9 mouse cellular contexts compared by ENCODE assay signal in genomic region chr14:57709171-57709570, GRCm38 (mm10). TPM values are rescaled to one million over a fixed set of nuclear protein-coding genes. Genes with fewer than 3 reads are reported as not detected.
DNase-seq lines count a peak whose midpoint lies in the region; ATAC-seq lines count a peak whose summit lies in the region.
"Had no signal": no experiment of that assay in that cellular context is flagged by ENCODE, and none has a peak within 500 bp of the region (broad histone marks: within the 10 kb centered on the region; RNA-seq: fewer than 3 reads in every experiment).

No protein-coding gene starts in this region.

- no peaks in the 10 kb centered on the region for H3K27me3 ChIP-seq in hindbrain, embryonic 14.5 days (ENCODE audit: control insufficient read depth, insufficient read depth, low read length)
- no peaks in the 10 kb centered on the region for H3K27me3 ChIP-seq in liver, embryonic 12.5 days (replicated peaks)

- WGBS in hindbrain, embryonic 14.5 days = 12% methylated on average over 10 of the region's 10 CpGs
- WGBS in liver, embryonic 12.5 days (ENCODE audit: insufficient replicate concordance) = 75% methylated on average over 10 of the region's 10 CpGs

- H3K9me3 ChIP-seq in hindbrain, embryonic 14.5 days (ENCODE audit: control insufficient read depth, low read length) = no peaks in the 10 kb centered on the region
- no peaks in the 10 kb centered on the region for H3K9me3 ChIP-seq in liver, embryonic 12.5 days (replicated peaks)

- peak; percentile 76 for DNase-seq in brain, adult 2 months (ENCODE audit: low read depth, low spot score)
- peak; percentile 53 for DNase-seq in embryo, embryonic 11 days
- DNase-seq in hindbrain, embryonic 14.5 days (ENCODE audit: low spot score) = no peak
- peak; percentile 60 to 85 for DNase-seq in lung, postnatal 4 days
- DNase-seq in spleen, postnatal 14 days (ENCODE audit: low spot score in 2 of 2) = no peak

- ATAC-seq in hindbrain, embryonic 14.5 days (ENCODE audit: low FRiP score) = peak; percentile 51; the same call in 1 of the 2 replicates
- ATAC-seq in megakaryocyte-erythroid progenitor cell, adult 5-6 weeks (replicated peaks; ENCODE audit: low FRiP score, low TSS enrichment, poor library complexity, severe bottlenecking) = no peak
- ATAC-seq in liver, embryonic 12.5 days = no peak

- H3K36me3 ChIP-seq in hindbrain, embryonic 14.5 days (replicated peaks; ENCODE audit: control insufficient read depth, insufficient read depth) = no peaks in the 10 kb centered on the region
- H3K36me3 ChIP-seq in liver, embryonic 12.5 days = no peaks in the 10 kb centered on the region

- no peak overlapping the region for H3K4me2 ChIP-seq in hindbrain, embryonic 14.5 days (replicated peaks)
- no peak overlapping the region for H3K4me2 ChIP-seq in liver, embryonic 12.5 days

- H3K9ac ChIP-seq in hindbrain, embryonic 14.5 days = no peak overlapping the region
- H3K9ac ChIP-seq in liver, embryonic 12.5 days = no peak overlapping the region

- H3K4me1 ChIP-seq in hindbrain, embryonic 14.5 days (replicated peaks; ENCODE audit: control insufficient read depth, insufficient read depth, low read length) = peaks cover 23% of the 10 kb centered on the region
- H3K4me1 ChIP-seq in liver, embryonic 12.5 days = peaks cover 44% of the 10 kb centered on the region

- no peak overlapping the region for H3K4me3 ChIP-seq in hindbrain, embryonic 14.5 days (replicated peaks; ENCODE audit: low read length)
- no peak overlapping the region for H3K4me3 ChIP-seq in liver, embryonic 12.5 days

- H3K27ac ChIP-seq in hindbrain, embryonic 14.5 days = no peak overlapping the region
- no peak overlapping the region for H3K27ac ChIP-seq in liver, embryonic 12.5 days

RNA-seq across cellular contexts. Expression of gene Gm49361, which starts 36.7 kb away (rescaled TPM):
- polyA plus RNA-seq in hindbrain, embryonic 14.5 days (2014; fragmentation: Nextera tagmentation; extraction: Ambion mirVana) = not detected in 2 replicates
- not detected in 2 replicates for total RNA-seq in megakaryocyte-erythroid progenitor cell, adult 5-6 weeks (2014; fragmentation: Nextera tagmentation)
- total RNA-seq in megakaryocyte-erythroid progenitor cell, adult 5-6 weeks (2017) = not detected in 2 replicates
- not detected in 2 replicates for polyA plus RNA-seq in liver, embryonic 12.5 days (2016; fragmentation: Nextera tagmentation; extraction: Ambion mirVana)
- polyA plus RNA-seq: frontal cortex, adult 2 months; limb, embryonic 11.5 days had no signal

RNA-seq across cellular contexts. Expression of gene Xpo4, which starts 43.9 kb away (rescaled TPM):
- polyA plus RNA-seq in hindbrain, embryonic 14.5 days (2014; fragmentation: Nextera tagmentation; extraction: Ambion mirVana) = 15.5 and 15.9 TPM in 2 replicates
- total RNA-seq in megakaryocyte-erythroid progenitor cell, adult 5-6 weeks (2014; fragmentation: Nextera tagmentation) = 48.5 and 56.7 TPM in 2 replicates
- total RNA-seq in megakaryocyte-erythroid progenitor cell, adult 5-6 weeks (2017) = 61.1 and 69.0 TPM in 2 replicates
- 28.9 and 29.3 TPM in 2 replicates for polyA plus RNA-seq in liver, embryonic 12.5 days (2016; fragmentation: Nextera tagmentation; extraction: Ambion mirVana)

RNA-seq across cellular contexts. Expression of gene Lats2, which starts 49.0 kb away (rescaled TPM):
- polyA plus RNA-seq in hindbrain, embryonic 14.5 days (2014; fragmentation: Nextera tagmentation; extraction: Ambion mirVana) = 7.5 and 7.9 TPM in 2 replicates
- total RNA-seq in megakaryocyte-erythroid progenitor cell, adult 5-6 weeks (2014; fragmentation: Nextera tagmentation) = 6.3 and 11.0 TPM in 2 replicates
- 2.4 and 3.2 TPM in 2 replicates for total RNA-seq in megakaryocyte-erythroid progenitor cell, adult 5-6 weeks (2017)
- 6.6 and 7.3 TPM in 2 replicates for polyA plus RNA-seq in liver, embryonic 12.5 days (2016; fragmentation: Nextera tagmentation; extraction: Ambion mirVana)

Comparison
In these comparisons a context has a peak if more than half of its experiments do, and no peak if none do; other contexts are left out.
1. DNase-seq: peak in brain, adult 2 months (single experiment), embryo, embryonic 11 days (single experiment) and lung, postnatal 4 days (2 of 2); none in hindbrain, embryonic 14.5 days (single experiment) and spleen, postnatal 14 days (0 of 2).